Mouse (Mus musculus) heart, adult 18-20 months (tissue): ENCODE results near the gene Abhd10. TPM values are rescaled to one million over a fixed set of nuclear protein-coding genes. Genes with fewer than 3 reads are reported as not detected.

Experiments
- DNase-seq, 2 experiments: peaks; one replicate each; pipeline ENCODE4 v3.0.0; 2021 to 2022; ENCODE audit warnings: mixed read lengths in 1 of 2
- long read RNA-seq, 2 experiments: library from polyadenylated mRNA; stranded (forward); transcript quantifications; one replicate each; pipeline ENCODE4 v2.0.0; 2021
- total RNA-seq, 2 experiments: library from RNA; stranded (reverse); gene quantifications; 2 replicates each; pipeline ENCODE4 v1.2.3; 2021

Abhd10 gene
- 10 to 100 TPM; 17.9 to 18.8 TPM for total RNA-seq
- long read RNA-seq, experiment 1, transcript Abhd10-201 (5 exons, 2,848 nt), result major isoform, 13 of 28 reads
- long read RNA-seq, experiment 1, partial matches to known transcripts, result 5 of 28 reads
- long read RNA-seq, experiment 1, other reads (novel, unspliced or antisense), result 10 of 28 reads
- long read RNA-seq, experiment 2, transcript Abhd10-201 (5 exons, 2,848 nt), result major isoform, 9 of 21 reads
- long read RNA-seq, experiment 2, partial matches to known transcripts, result 5 of 21 reads
- long read RNA-seq, experiment 2, other reads (novel, unspliced or antisense), result 6 of 21 reads

- peak; percentile 95 to 99 for DNase-seq
Measured at GRCm38 (mm10) chr16:45742615-45743476, at the start of gene Abhd10. Gene Abhd10 (minus strand): TSS chr16:45742955.

- no peak for DNase-seq
Measured at GRCm38 (mm10) chr16:45791286-45791685, 48.5 kb upstream of the Abhd10 start.

- no peak for DNase-seq
Measured at GRCm38 (mm10) chr16:45789311-45789710, 46.6 kb upstream of the Abhd10 start.

- DNase-seq, result no peak
Measured at GRCm38 (mm10) chr16:45787650-45788049, 44.9 kb upstream of the Abhd10 start.

- peak; percentile 23 to 38 for DNase-seq
Measured at GRCm38 (mm10) chr16:45786639-45787038, 43.9 kb upstream of the Abhd10 start.

DNA sequence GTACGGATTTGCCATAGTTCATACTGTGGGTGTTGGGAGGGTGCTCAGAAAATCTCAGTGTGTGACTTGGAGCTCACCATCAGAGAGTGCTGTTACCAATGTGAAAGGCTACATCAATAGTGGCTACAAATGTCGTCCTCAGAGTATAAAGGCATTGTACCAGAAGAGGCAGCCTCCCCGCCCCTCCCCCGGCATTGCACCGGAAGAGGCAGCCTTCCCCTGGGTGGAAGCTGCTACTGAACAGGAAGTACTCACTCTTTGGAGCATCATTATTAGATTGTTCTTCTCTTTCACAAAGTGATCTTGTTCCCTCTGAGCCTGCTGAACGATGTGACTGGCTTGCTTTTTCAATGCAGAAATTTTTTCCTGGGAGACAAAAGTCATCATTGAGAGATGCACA is 37.2 kb upstream of the Abhd10 start:
- no peak for DNase-seq

GRCm38 (mm10) chr16:45774813-45775212 is 32.1 kb upstream of the Abhd10 start:
- no peak for DNase-seq

GRCm38 (mm10) chr16:45770914-45771313 is 28.2 kb upstream of the Abhd10 start:
- no peak for DNase-seq

- no peak for DNase-seq
Measured at GRCm38 (mm10) chr16:45767853-45768640, 25.3 kb upstream of the Abhd10 start.

DNA sequence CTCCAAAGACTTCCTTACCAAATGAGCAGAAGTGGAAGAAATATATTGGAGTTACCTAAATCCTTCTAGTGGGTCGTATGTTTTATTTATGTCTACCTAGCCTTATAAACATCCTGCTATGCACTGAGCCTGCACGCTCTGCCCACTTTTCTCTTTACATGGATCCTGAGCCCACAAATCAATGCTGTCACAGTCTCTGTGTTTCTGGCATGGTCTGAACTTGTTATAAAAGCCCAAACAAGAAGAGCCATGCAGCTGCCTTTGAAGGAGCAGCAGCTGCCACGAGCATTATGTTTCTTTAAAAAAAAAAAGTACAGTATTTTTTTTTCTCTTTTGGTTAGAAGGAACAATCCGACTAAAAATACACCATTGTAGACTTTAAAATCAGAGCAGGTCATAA is 24.7 kb upstream of the Abhd10 start:
- no peak for DNase-seq

DNA sequence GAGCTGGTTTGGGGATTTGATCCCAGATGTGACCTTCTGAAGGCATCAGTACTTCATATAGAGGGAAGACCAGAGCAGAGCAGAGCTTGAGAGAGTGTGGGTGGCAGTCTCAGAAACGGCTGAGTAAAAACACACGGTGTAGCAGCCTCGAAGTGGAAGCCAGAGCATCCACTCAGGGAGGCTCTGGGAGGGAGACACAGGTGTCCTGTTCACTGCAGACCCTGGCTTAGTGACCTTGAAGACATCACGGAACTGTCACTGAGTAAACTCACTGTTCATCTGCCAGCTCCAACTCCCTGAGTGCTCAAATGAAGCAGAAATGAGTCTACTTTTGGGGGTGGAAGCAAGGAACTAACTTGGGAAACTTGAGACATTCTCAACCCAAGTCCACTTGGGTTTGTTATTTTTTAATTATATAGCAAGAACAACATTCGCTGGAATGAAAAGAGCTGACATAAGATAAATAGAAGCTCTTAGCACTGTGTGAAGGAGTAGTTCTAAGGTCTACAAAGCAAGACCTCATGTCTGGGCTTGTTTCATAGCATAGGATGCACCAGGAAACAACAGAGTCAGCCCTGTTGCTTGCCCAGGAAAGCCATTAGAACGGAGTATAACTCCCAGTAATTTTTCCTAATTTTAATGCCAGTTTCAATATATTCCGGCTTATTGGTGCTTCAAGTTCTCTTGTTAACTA is 23.2 kb upstream of the Abhd10 start:
- no peak for DNase-seq

- no peak for DNase-seq
Measured at GRCm38 (mm10) chr16:45765102-45765501, 22.3 kb upstream of the Abhd10 start.

DNA sequence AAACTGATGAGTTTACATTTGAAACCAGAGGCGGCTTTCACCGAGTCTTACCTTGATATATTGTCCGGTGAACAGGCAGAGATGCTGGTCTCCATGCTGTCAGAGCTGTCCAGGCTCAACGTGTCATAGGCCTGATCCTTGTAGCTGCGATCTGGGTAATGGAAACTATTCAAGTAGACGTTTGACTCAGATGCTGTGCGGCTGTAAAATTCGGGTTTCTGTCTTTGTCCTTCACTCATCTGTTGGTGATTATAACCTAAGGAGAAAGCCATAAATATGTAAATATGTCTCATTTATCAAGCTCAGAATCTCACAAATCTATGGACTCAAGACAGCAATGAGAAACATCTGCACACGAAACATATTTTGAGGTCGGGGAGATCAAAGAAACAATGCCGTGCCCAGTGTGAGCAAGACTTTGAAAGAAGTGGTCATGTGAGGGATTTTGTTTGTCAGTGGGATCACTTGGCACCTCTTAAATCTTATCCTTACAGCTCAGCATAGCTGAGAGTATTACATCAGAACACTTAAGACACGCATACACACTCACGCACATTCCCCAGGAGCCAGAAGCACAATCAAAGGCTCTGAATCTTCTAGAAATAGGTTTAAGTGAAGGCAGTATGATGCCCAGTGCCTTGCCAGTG is 20.2 kb upstream of the Abhd10 start:
- no peak for DNase-seq

DNA sequence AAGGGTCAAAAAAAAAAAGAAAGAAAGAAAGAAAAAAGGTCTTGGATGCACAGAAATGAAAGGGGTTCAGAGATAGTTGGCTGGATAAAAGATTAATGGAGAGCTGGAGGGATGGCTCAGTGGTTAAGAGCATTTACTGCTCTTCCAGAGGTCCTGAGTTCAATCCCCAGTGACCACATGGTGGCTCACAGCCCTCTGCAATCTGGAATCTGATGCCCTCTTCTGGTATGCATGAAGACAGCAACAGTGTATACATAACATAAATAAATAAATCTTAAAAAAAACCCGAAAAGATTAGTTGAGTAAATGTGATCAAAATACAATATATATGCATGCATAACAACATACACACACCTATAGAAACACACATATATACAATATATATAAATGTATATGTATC is 18.7 kb upstream of the Abhd10 start:
- no peak for DNase-seq

DNA sequence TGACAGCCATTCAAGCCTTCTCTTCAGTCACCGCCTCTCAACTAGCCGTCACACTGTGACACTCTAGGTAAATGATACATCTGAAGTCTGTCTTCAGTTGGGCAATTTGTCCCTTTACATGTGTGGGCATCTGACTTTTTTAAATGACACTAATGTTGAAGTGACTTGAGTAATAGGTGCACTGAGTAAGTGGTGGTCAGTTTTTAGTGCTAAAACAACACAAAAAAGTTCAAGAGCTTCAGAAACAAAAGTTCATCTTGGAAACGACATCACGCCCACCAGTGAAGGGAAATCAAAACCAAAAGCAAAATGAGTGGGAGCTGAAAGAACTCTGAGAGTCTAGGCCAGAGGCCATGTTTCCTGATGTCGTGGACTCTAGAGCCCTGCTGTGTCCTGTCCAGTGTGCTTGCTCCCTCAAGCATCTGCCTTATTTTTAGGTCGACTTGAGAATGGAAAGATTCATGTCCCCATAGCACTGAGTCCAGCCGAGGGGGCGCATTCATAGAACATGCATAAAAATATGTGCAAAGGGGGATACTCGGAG is 16.0 kb upstream of the Abhd10 start:
- peak; percentile 37 to 47 for DNase-seq

GRCm38 (mm10) chr16:45757421-45758078 is 14.8 kb upstream of the Abhd10 start:
- peak; percentile 73 to 89 for DNase-seq

DNA sequence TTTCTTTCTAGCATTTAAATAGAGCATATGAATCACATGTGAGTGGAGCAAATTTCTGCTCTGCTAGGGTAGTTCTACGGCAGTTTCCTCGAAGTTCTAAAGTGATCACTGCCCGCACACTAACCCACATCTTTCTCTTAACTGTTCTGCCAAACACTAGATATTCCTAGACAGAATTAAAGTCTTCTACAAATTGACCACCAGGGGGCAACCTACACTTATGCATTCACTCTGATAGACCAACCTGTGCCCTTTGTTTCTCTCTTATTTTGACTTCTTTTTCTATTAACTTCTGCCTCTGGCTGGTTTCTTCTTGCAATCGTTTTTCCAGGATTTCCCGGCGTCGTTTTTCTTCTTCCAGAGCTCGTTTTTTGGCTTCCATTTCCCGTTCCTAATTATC is 14.1 kb upstream of the Abhd10 start:
- peak; percentile 63 to 82 for DNase-seq

DNA sequence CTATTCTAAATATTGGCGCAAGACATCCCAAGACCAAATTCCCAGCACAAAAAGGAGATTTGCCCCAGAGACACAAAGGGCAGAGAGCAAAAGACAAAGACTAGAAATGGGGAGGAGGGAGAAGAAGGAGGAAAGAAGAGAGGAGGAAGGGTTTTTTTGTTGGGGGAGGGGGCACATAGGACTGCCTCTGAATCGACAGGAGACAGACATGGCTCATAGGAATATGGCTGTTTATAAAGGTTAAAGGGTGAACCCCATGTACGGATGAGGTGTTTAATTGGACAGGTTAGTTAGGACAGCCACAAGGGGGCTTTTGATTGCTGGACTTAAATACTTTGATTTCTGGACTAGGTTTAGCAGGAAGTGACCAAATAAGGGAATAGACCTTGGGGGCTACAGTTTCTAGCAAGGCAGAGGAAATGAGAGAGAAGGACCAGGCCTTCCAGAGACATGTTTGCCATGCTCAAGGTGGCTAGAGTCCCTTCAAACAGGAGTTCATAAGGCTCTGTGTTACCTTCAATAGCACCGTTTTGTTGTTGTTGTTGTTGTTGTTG is 913 bp upstream of the Abhd10 start:
- no peak for DNase-seq

DNA sequence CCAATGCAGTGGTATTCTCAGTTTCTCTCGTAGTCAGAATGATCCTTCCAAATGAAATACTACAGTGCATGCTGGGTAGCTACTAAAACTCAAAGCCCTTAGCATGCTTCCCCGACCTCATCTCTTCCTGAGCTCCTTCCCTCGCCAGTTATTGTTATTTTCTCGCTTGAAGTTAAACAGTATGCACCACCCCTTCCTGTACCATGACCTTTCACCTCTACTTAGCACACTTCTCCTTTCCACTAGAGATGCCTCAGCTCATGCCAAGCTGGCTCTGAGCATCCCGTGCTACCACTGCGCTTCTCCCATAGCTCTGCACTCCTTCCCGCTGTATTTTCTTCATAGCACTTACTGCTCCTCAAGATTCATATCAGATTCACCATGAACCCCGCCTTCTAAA is 4.9 kb downstream of the Abhd10 start:
- no peak for DNase-seq

GRCm38 (mm10) chr16:45736724-45737123 is 6.0 kb downstream of the Abhd10 start:
- no peak for DNase-seq
